In the genomic region with DNA sequence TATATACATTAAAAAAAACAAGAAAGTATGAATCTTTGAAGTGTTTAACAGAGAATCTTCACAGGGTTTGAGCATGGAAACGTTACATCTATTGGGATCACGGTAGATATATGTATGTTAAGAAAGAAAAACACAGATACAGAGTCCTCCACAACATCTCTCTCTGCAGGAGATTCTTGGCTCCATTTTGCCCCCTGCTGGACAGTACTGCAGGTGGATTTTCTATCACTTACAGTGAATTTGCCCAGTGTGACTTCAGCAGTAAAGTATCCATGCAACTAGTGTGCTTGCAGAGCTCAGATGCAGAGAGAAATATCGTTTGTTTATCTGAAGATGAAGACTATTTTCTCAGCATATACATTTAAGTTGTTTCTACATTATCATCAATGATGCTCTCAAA, we compare ENCODE assay signal across 16 mouse cellular contexts.
DNase-seq lines count a peak whose midpoint lies in the region; ATAC-seq and TF ChIP-seq lines count a peak whose summit lies in the region.
"Had no signal": no experiment of that assay in that cellular context is flagged by ENCODE, and none has a peak within 500 bp of the region (broad histone marks: within the 10 kb centered on the region; RNA-seq: fewer than 3 reads in every experiment).

No protein-coding gene starts in this region.

- H3K36me3 ChIP-seq in intestine, postnatal 0 days (ENCODE audit: control insufficient read depth, insufficient read depth): no peaks in the 10 kb centered on the region
- no peaks in the 10 kb centered on the region for H3K36me3 ChIP-seq in intestine, embryonic 16.5 days (ENCODE audit: control insufficient read depth, insufficient read depth, low read length)
- H3K36me3 ChIP-seq in forebrain, embryonic 10.5 days (replicated peaks): no peaks in the 10 kb centered on the region
- no peaks in the 10 kb centered on the region for H3K36me3 ChIP-seq in kidney, embryonic 16.5 days (ENCODE audit: insufficient read depth, low read length)
- H3K36me3 ChIP-seq: forebrain, embryonic 15.5 days; neural tube, embryonic 13.5 days had no signal

- no peaks in the 10 kb centered on the region for H3K4me1 ChIP-seq in intestine, postnatal 0 days (replicated peaks; ENCODE audit: control insufficient read depth, insufficient read depth, low read length)
- H3K4me1 ChIP-seq in intestine, embryonic 16.5 days (ENCODE audit: control insufficient read depth, insufficient read depth, low read length): no peaks in the 10 kb centered on the region
- H3K4me1 ChIP-seq in forebrain, embryonic 10.5 days: no peaks in the 10 kb centered on the region
- H3K4me1 ChIP-seq in kidney, embryonic 16.5 days (ENCODE audit: insufficient read depth, low read length): no peaks in the 10 kb centered on the region
- H3K4me1 ChIP-seq: forebrain, embryonic 15.5 days; neural tube, embryonic 13.5 days had no signal

- 0 out of 2 replicates have a peak, but pooled peaks have one; percentile 6 for TF ChIP-seq CTCF in intestine, postnatal 0 days (IDR thresholded peaks at IDR 0.05; ENCODE audit: low read depth)

- no peak overlapping the region for H3K4me3 ChIP-seq in intestine, postnatal 0 days (ENCODE audit: low read depth, low read length)
- H3K4me3 ChIP-seq in intestine, embryonic 16.5 days (ENCODE audit: low read length): no peak overlapping the region
- H3K4me3 ChIP-seq in forebrain, embryonic 10.5 days: no peak overlapping the region
- no peak overlapping the region for H3K4me3 ChIP-seq in kidney, embryonic 16.5 days (ENCODE audit: low read length)
- H3K4me3 ChIP-seq: forebrain, embryonic 15.5 days; gastrocnemius, adult 2 months; heart, adult 2 months; neural tube, embryonic 13.5 days had no signal

- DNase-seq in thymus, adult 18-20 months: peak; percentile 48 to 68
- no peak for DNase-seq in layer of hippocampus, adult 9-11 months
- no peak for DNase-seq in forebrain, embryonic 10.5 days (ENCODE audit: extremely low spot score, low spot score)
- DNase-seq in kidney, postnatal 36 days: no peak
- DNase-seq: cerebellum, postnatal 10 days; gastrocnemius, adult 2 months; heart, adult 2 months; lung, adult 2 months had no signal

- no peak overlapping the region for H3K4me2 ChIP-seq in intestine, postnatal 0 days (replicated peaks; ENCODE audit: low read depth)
- H3K4me2 ChIP-seq in intestine, embryonic 16.5 days (ENCODE audit: low read depth, low read length): no peak overlapping the region
- no peak overlapping the region for H3K4me2 ChIP-seq in kidney, embryonic 16.5 days (replicated peaks; ENCODE audit: low read depth, low read length)
- H3K4me2 ChIP-seq: forebrain, embryonic 15.5 days; neural tube, embryonic 13.5 days had no signal

- H3K9ac ChIP-seq in intestine, postnatal 0 days (ENCODE audit: low read depth, low read length): no peak overlapping the region
- no peak overlapping the region for H3K9ac ChIP-seq in intestine, embryonic 16.5 days (ENCODE audit: low read depth, low read length)
- H3K9ac ChIP-seq in kidney, embryonic 16.5 days (replicated peaks; ENCODE audit: low read length): no peak overlapping the region
- H3K9ac ChIP-seq: forebrain, embryonic 15.5 days; neural tube, embryonic 13.5 days had no signal

- peaks cover 11% of the 10 kb centered on the region for H3K9me3 ChIP-seq in intestine, postnatal 0 days (ENCODE audit: control insufficient read depth)
- H3K9me3 ChIP-seq in intestine, embryonic 16.5 days (ENCODE audit: control insufficient read depth, low read length): no peaks in the 10 kb centered on the region
- peaks cover 63% of the 10 kb centered on the region for H3K9me3 ChIP-seq in forebrain, embryonic 10.5 days
- H3K9me3 ChIP-seq in kidney, embryonic 16.5 days (ENCODE audit: low read length): peaks cover 36% of the 10 kb centered on the region

- no peak for ATAC-seq in intestine, postnatal 0 days
- ATAC-seq in intestine, embryonic 16.5 days: no peak
- peak; percentile 66 to 74 for ATAC-seq in hematopoietic stem cell, adult 5-6 weeks (replicated peaks in 1 of 2; ENCODE audit: insufficient read depth in 1 of 2, low FRiP score in 2 of 2, low TSS enrichment in 1 of 2, low read depth in 1 of 2, poor library complexity in 2 of 2, severe bottlenecking in 2 of 2)
- no peak for ATAC-seq in kidney, embryonic 16.5 days (ENCODE audit: low FRiP score, low TSS enrichment)
- ATAC-seq: forebrain, embryonic 15.5 days; hindbrain, postnatal 0 days had no signal

- no peak overlapping the region for H3K27ac ChIP-seq in intestine, postnatal 0 days (ENCODE audit: low read depth, low read length)
- H3K27ac ChIP-seq in intestine, embryonic 16.5 days (ENCODE audit: low read length): no peak overlapping the region
- no peak overlapping the region for H3K27ac ChIP-seq in forebrain, embryonic 10.5 days
- no peak overlapping the region for H3K27ac ChIP-seq in kidney, embryonic 16.5 days (ENCODE audit: low read length)
- H3K27ac ChIP-seq: forebrain, embryonic 15.5 days; gastrocnemius, adult 2 months; heart, adult 2 months; hindbrain, postnatal 0 days; neural tube, embryonic 13.5 days; stomach, postnatal 0 days had no signal

- H3K27me3 ChIP-seq in intestine, postnatal 0 days (replicated peaks; ENCODE audit: control insufficient read depth, insufficient read depth, low read length): no peaks in the 10 kb centered on the region
- no peaks in the 10 kb centered on the region for H3K27me3 ChIP-seq in intestine, embryonic 16.5 days (replicated peaks; ENCODE audit: control insufficient read depth, insufficient read depth, low read length)
- H3K27me3 ChIP-seq in forebrain, embryonic 10.5 days (ENCODE audit: poor library complexity, severe bottlenecking): no peaks in the 10 kb centered on the region
- no peaks in the 10 kb centered on the region for H3K27me3 ChIP-seq in kidney, embryonic 16.5 days (ENCODE audit: insufficient read depth, low read length)
- H3K27me3 ChIP-seq: forebrain, embryonic 15.5 days; neural tube, embryonic 13.5 days had no signal

- 64% methylated on average over 3 of the region's 3 CpGs for WGBS in intestine, postnatal 0 days
- 67% methylated on average over 3 of the region's 3 CpGs for WGBS in intestine, embryonic 16.5 days
- 58% methylated on average over 3 of the region's 3 CpGs for WGBS in forebrain, embryonic 10.5 days
- 65% methylated on average over 3 of the region's 3 CpGs for WGBS in kidney, embryonic 16.5 days

Comparison
In these comparisons a context has a peak if more than half of its experiments do, and no peak if none do; other contexts are left out.
1. ATAC-seq: peak in hematopoietic stem cell, adult 5-6 weeks (2 of 2); none in intestine, postnatal 0 days (single experiment), intestine, embryonic 16.5 days (single experiment) and kidney, embryonic 16.5 days (single experiment).
2. DNase-seq: peak in thymus, adult 18-20 months (2 of 2); none in layer of hippocampus, adult 9-11 months (single experiment), forebrain, embryonic 10.5 days (single experiment) and kidney, postnatal 36 days (0 of 2).